Mouse (Mus musculus) forebrain, embryonic 12.5 days (tissue): ENCODE measurements around the gene Gm128. TPM values are rescaled to one million over a fixed set of nuclear protein-coding genes. Genes with fewer than 3 reads are reported as not detected.

Experiments used
- ATAC-seq: fragments of 200-750 bp; cut with Nextera tagmentation; 2 replicates; pipeline ENCODE4 v1.8.0; 2017; ENCODE audit warnings: moderate TSS enrichment; ENCODE audit not compliant: low FRiP score
- H3K27ac ChIP-seq: fragments of 300-500 bp; sonication (generic); 2 replicates; pipeline ENCODE4 v1.5.1; 2016; ENCODE audit warnings: mild to moderate bottlenecking
- H3K27me3 ChIP-seq: fragments of 300-500 bp; sonication (generic); 2 replicates; pipeline ENCODE4 v1.6.1; 2016; ENCODE audit warnings: mild to moderate bottlenecking
- H3K36me3 ChIP-seq: fragments of 300-500 bp; sonication (generic); replicated peaks from 2 replicates; pipeline ENCODE4 v1.6.1; 2016; ENCODE audit warnings: mild to moderate bottlenecking
- H3K4me1 ChIP-seq: fragments of 300-500 bp; sonication (generic); 2 replicates; pipeline ENCODE4 v1.6.1; 2016
- H3K4me2 ChIP-seq: fragments of 300-500 bp; sonication (generic); 2 replicates; pipeline ENCODE4 v1.6.1; 2016; ENCODE audit warnings: mild to moderate bottlenecking, moderate library complexity
- H3K4me3 ChIP-seq: fragments of 300-500 bp; sonication (generic); replicated peaks from 2 replicates; pipeline ENCODE4 v1.5.1; 2016; ENCODE audit warnings: mild to moderate bottlenecking
- H3K9ac ChIP-seq: fragments of 300-500 bp; sonication (generic); 2 replicates; pipeline ENCODE4 v1.6.1; 2016; ENCODE audit warnings: mild to moderate bottlenecking
- H3K9me3 ChIP-seq: fragments of 300-500 bp; sonication (generic); 2 replicates; pipeline ENCODE4 v1.6.1; 2016
- WGBS: fragments of 180-500 bp; shearing (Covaris S2); methylation state at CpG from one replicate; pipeline ENCODE4 v1.1.7; 2016; 5-methylcytosine and 5-hydroxymethylcytosine counted together
- polyA plus RNA-seq: library from polyadenylated mRNA; unstranded; fragments of >200 nt; fragmentation: Nextera tagmentation; extraction: Ambion mirVana; gene quantifications from 2 replicates; pipeline ENCODE4 v1.2.1, GENCODE M21; 2016

Gm128 gene
- polyA plus RNA-seq, 1 experiment from 2014 or later, result 0.31 TPM

DNA sequence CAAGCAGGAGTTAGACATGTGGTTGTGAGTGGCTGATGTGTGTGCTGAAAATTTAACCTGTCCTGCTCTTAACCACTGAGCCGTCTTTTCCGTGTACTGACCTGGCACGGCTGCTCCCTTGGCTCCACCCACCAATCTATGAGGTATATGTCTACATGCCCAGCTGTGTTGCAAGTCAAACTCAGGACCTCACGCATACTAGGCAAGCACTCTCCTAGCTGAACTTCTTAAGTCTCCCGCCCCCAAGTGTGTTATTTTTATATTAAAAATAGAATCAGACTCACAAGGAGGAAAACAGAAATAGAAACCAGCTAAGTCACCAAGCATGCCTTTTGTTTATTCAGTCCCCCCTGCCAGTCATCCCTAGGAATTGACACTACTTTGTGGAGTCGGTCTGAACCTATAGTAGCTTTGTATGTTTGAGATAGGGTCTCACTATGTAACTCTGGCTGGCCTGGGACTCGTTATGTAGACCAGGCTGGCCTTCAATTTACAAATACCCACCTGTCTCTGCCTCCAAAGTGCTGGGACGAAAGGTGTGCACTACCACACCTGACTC, 3.8 kb downstream of the Gm128 start:
- no peak overlapping the region for H3K9ac ChIP-seq
- H3K27ac ChIP-seq, result no peak overlapping the region
- no peaks in the 10 kb centered on the region for H3K9me3 ChIP-seq
- peaks cover 5% of the 10 kb centered on the region; the same call in 1 of the 2 replicates for H3K4me1 ChIP-seq
- no peak for ATAC-seq
- no peak overlapping the region for H3K4me3 ChIP-seq
- H3K27me3 ChIP-seq, result no peaks in the 10 kb centered on the region
- H3K36me3 ChIP-seq, result peaks cover 61% of the 10 kb centered on the region
- H3K4me2 ChIP-seq, result no peak overlapping the region
- WGBS, result 93% methylated on average over 8 of the region's 8 CpGs

DNA sequence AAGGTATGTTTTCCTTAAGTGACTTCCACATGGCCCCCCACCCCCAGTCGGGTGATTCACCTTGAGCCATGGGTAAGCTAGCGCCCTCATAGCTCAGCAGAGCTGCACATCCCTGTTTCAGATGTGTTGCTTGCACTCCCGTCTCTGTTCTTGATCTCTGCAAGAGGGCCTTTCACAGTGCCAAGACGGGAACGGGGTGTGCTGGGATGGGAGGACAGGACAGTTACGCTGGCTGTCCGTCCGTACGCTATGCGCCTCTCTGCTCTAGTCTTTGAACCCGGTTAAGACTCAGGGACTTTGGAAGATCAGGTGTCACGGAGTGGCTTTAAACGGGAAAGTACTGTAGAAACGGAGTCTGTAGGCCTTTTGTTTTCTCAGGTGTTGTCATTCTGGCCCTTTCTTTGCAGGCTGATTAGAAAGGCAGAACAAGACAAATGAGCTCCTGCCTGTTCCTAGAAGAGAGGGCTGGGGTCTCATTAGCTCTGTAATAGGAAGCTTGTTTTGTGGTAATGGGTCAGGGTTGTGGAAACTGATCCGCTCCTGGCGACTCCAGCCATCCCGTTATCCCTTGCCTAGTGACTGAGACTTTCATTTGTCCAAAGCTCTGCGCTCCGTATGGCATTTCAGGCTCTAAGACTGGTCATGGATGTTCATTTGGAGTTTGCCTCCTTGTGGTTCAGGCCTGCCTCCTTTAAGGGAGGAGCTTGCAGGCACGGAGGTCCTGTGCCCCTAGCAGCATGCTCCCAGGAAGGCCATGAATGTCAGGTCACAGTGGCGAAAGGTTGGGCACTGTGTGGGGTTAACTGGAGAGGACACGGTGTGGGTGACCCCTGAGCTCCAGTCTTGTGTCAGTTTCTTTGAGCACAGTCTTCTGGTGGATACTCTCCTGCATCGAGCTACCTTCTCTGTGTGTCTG, 5.8 kb downstream of the Gm128 start:
- H3K27me3 ChIP-seq, result no peaks in the 10 kb centered on the region
- no peak for ATAC-seq
- 63% methylated on average over 23 of the region's 23 CpGs for WGBS
- H3K4me2 ChIP-seq, result no peak overlapping the region
- no peak overlapping the region for H3K27ac ChIP-seq
- H3K9ac ChIP-seq, result no peak overlapping the region
- no peak overlapping the region for H3K4me3 ChIP-seq
- H3K9me3 ChIP-seq, result no peaks in the 10 kb centered on the region
- H3K36me3 ChIP-seq, result peaks cover 71% of the 10 kb centered on the region
- H3K4me1 ChIP-seq, result peaks cover 17% of the 10 kb centered on the region

- no peak for ATAC-seq
These were observed 8.0 kb downstream of the Gm128 start for GRCm38 (mm10) chr3:95233303-95233980.

DNA sequence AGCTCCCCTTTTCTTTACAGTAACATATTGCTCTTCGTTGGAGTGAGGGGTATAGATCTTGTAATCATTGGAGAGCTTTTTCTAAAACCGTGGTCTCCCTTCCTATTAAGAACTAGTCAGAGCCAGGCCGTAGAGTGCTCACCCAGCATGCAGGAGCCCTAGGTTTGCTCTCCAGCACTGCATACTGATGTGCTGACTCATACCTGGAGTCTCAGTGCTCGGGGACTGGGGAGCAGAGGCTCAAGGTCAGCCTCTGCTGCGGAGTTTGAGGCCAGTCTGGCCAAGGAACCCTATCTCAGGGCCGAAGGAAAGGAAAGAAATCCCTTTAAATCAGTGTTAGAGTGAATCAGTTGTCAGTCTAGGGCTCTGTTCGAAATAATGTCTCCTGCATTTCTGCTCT, 8.6 kb downstream of the Gm128 start:
- Histone ChIP-seq H3K36me3 (peaks cover 61% of the 10 kb centered on the region), H3K27me3 (no peaks in the 10 kb centered on the region), H3K9ac (no peak overlapping the region), H3K27ac (no peak overlapping the region), H3K4me2 (no peak overlapping the region), H3K4me1 (peaks cover 25% of the 10 kb centered on the region), H3K9me3 (no peaks in the 10 kb centered on the region), H3K4me3 (no peak overlapping the region)
- WGBS, result 91% methylated on average over 7 of the region's 7 CpGs
- ATAC-seq, result no peak

More at GRCm38 (mm10) chr3:95233303-95233980, 8.0 kb downstream of the Gm128 start:
- Histone ChIP-seq H3K36me3 (peaks cover 68% of the 10 kb centered on the region), H3K27me3 (no peaks in the 10 kb centered on the region), H3K4me2 (no peak overlapping the region), H3K9ac (no peak overlapping the region), H3K27ac (no peak overlapping the region), H3K4me1 (peaks cover 25% of the 10 kb centered on the region), H3K4me3 (no peak overlapping the region), H3K9me3 (no peaks in the 10 kb centered on the region)
- 92% methylated on average over 16 of the region's 16 CpGs for WGBS

- Histone ChIP-seq H3K4me3 (peak within 1 kb of the TSS; percentile 96), H3K9ac (peak within 1 kb of the TSS; percentile 98), H3K27me3 (no peaks in the 10 kb centered on the region), H3K27ac (peak within 1 kb of the TSS; percentile 98), H3K4me2 (peak within 1 kb of the TSS; percentile 91), H3K9me3 (no peaks in the 10 kb centered on the region), H3K4me1 (peaks cover 32% of the 10 kb centered on the region), H3K36me3 (peaks cover 50% of the 10 kb centered on the region)
- no peak for ATAC-seq
- 82% methylated on average over 13 of the region's 13 CpGs for WGBS
These were observed 9.8 kb downstream of the Gm128 start, which contains the start of gene Mllt11 for GRCm38 (mm10) chr3:95231298-95232221. Mllt11 (minus strand) TSS chr3:95232171.

DNA sequence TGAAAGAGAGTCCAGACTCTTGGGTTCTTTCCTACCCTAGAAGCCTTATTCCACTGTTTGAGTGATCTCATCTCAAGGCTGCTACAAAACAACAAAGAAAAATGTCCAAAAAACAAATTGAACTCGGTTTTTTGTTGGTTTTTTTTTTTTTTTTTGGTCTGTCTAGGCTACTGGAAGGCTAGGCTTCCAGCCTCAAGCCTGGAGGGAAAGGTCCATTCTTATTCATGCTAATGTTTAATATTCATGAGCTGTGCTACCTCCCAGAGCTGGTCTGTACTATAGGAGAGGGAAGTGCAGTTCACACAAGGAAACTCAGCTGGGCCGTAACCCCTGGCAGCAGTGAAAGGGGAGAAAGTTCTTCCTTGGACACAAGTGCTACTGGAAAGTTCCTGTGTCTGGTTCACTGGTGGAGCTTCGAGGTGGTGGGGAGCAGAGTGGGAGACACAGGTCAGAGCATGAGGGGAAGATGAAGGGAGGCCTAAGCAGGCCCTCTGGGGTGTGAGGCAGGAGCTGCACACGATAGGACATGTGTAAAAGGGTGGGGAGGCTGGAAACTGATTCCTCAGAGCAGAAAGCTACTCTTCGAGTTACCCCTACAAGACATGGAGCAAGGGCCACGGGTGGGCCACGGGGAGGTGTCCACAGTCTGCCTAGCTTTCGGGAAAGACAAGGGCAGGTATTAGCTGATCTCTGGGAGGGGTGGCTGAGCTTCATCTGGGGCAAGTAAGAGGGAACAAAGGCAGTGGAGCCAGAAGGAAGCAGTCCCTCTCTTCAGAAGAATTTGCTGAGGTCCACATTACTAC, 10.7 kb downstream of the Gm128 start:
- WGBS, result 34% methylated on average over 8 of the region's 8 CpGs
- Histone ChIP-seq H3K4me2 (peak overlapping the region; percentile 91), H3K27me3 (no peaks in the 10 kb centered on the region), H3K36me3 (peaks cover 44% of the 10 kb centered on the region), H3K4me3 (peak overlapping the region; percentile 96), H3K9ac (peak overlapping the region; percentile 98), H3K4me1 (peaks cover 41% of the 10 kb centered on the region), H3K9me3 (no peaks in the 10 kb centered on the region), H3K27ac (peak overlapping the region; percentile 98)
- peak; percentile 21; the same call in 1 of the 2 replicates for ATAC-seq

DNA sequence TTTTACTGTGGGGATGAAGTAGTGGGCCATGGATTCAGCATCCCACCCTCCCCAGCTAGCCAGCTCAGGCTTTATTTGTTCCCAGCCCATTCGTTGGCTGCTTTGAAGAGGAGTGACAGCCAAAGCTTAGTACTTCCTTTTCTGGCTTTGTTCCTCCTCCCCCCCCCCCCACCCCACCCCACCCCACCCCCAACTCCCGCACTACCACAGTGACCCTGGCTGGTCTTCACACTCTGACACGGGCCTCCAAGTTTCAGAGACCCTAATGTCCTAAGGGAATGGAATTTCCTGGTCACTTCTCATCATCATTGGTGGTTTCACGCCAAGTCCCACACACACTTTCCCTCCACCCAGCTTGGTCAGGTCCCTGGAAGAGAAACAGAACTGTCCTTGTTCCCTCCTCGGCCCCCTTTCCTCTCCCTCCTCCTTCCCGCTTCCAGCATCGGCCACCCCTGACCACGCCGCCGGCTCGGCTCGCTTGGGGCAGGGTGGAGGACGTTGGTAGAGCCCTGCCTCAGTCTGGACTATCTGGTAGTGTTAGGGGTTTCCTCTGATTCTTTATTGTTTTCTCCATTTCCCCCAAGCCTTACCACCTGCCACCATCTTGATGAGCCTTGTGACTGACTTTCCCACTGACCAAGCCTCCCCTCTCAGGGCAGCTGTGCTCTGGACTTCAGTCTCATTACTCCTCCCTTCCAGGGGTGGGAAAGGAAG, 11.5 kb downstream of the Gm128 start:
- Histone ChIP-seq H3K9ac (peak overlapping the region; percentile 98), H3K9me3 (no peaks in the 10 kb centered on the region), H3K36me3 (peaks cover 44% of the 10 kb centered on the region), H3K4me2 (peak overlapping the region; percentile 91), H3K4me3 (peak overlapping the region; percentile 96), H3K27ac (peak overlapping the region; percentile 98), H3K27me3 (no peaks in the 10 kb centered on the region), H3K4me1 (peaks cover 48% of the 10 kb centered on the region)
- ATAC-seq, result peak; percentile 9; the same call in 1 of the 2 replicates
- 2% methylated on average over 13 of the region's 13 CpGs for WGBS

GRCm38 (mm10) chr3:95228894-95229780, 12.3 kb downstream of the Gm128 start:
- peaks cover 37% of the 10 kb centered on the region for H3K36me3 ChIP-seq
- no peaks in the 10 kb centered on the region for H3K9me3 ChIP-seq
- H3K27me3 ChIP-seq, result no peaks in the 10 kb centered on the region
- H3K4me2 ChIP-seq, result peak overlapping the region; percentile 91
- H3K27ac ChIP-seq, result peak overlapping the region; percentile 98
- peak; percentile 2; the same call in 1 of the 2 replicates for ATAC-seq
- H3K4me3 ChIP-seq, result peak overlapping the region; percentile 96
- WGBS, result under 1% methylated on average over 42 of the region's 43 CpGs
- peaks cover 56% of the 10 kb centered on the region for H3K4me1 ChIP-seq
- H3K9ac ChIP-seq, result peak overlapping the region; percentile 98

DNA sequence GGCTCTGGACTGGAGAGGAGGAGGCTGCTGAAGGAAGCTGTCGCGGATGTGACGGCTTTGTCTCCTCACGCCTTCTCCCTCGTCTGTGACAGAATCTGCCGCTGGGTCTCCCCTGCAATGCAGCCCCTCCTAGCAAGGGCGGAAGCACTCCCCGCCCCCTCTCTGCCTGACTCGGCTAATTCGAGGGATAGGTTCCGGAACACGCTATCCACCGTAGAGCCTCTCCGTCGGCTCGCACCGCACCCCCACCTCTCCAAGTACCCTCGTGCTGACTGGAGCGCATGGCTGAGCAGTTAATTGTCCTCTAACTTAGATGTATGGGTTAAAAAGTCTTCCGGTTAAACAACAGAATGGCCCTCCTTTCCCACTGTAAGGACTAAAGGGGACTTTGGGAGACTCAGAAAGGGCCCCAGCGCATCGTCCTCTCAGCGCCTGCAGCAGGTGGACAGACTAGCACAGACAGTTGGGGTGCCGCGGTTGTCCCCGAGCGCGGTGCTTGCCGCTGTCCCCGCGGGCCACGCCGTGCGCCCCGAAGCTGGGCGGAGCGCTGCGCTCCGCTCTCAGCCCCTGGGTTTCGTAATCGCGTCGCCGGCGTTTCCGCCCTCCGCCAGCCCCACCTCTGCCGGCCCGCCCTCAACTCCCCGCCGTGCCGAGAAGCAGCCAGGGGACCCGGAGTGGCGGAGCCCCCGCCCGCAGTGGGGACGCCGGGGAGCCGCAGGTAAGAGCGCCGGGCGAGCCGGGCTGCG, 13.1 kb downstream of the Gm128 start, which contains the start of gene Cdc42se1:
Gene Cdc42se1 (plus strand): TSS at position 585 of the 746 bp plus-strand sequence.
- Histone ChIP-seq H3K27me3 (no peaks in the 10 kb centered on the region), H3K9ac (peak within 1 kb of the TSS; percentile 98), H3K4me1 (peaks cover 59% of the 10 kb centered on the region), H3K4me2 (peak within 1 kb of the TSS; percentile 91), H3K9me3 (no peaks in the 10 kb centered on the region), H3K4me3 (peak within 1 kb of the TSS; percentile 96), H3K27ac (peak within 1 kb of the TSS; percentile 98), H3K36me3 (peaks cover 35% of the 10 kb centered on the region)
- ATAC-seq, result peak; percentile 90
- under 1% methylated on average over 64 of the region's 64 CpGs for WGBS
